Mouse (Mus musculus) bone marrow, adult 2 months (tissue): ENCODE data around the gene Aim2. TPM values are rescaled to one million over a fixed set of nuclear protein-coding genes. Genes with fewer than 3 reads are reported as not detected.

Experiments
- H3K27ac ChIP-seq: fragments of 200-500 bp; 2 replicates; pipeline ENCODE4 v1.5.1; 2012; ENCODE audit warnings: low read depth, mild to moderate bottlenecking, control low read depth, inconsistent platforms, low read length; ENCODE audit not compliant: control insufficient read depth, poor library complexity, insufficient read depth
- H3K4me1 ChIP-seq: fragments of 200-500 bp; 2 replicates; pipeline ENCODE4 v1.6.1; 2011; ENCODE audit warnings: low read length; ENCODE audit not compliant: control insufficient read depth, insufficient read depth
- H3K4me3 ChIP-seq: fragments of 200-500 bp; replicated peaks from 2 replicates; pipeline ENCODE3; 2011; ENCODE audit warnings: mild to moderate bottlenecking, low read depth, low read length, control low read depth; ENCODE audit not compliant: control insufficient read depth
- CTCF ChIP-seq: fragments of 200-500 bp; IDR thresholded peaks from 2 replicates; pipeline ENCODE4 v1.5.1; 2011; ENCODE audit warnings: low read length, control low read depth; ENCODE audit not compliant: control insufficient read depth, insufficient read depth
- POLR2A ChIP-seq: fragments of 200-500 bp; IDR thresholded peaks from 2 replicates; pipeline ENCODE4 v1.6.1; 2011; ENCODE audit warnings: low read depth, mild to moderate bottlenecking, control low read depth, low read length, borderline replicate concordance; ENCODE audit not compliant: control insufficient read depth
- WGBS: fragments of 180-500 bp; shearing (Covaris S2); methylation state at CpG from one replicate; pipeline ENCODE4 v1.1.7; 2018; 5-methylcytosine and 5-hydroxymethylcytosine counted together
- polyA plus RNA-seq: library from polyadenylated mRNA; stranded (reverse); fragments of >200 nt; gene quantifications from 2 replicates; pipeline ENCODE4 v1.2.4, GENCODE M21; 2011; ENCODE audit warnings: low replicate concordance; ENCODE audit not compliant: missing spikeins, insufficient read depth, insufficient read length

Gene Aim2
- polyA plus RNA-seq, 1 experiment: 29.2 TPM

DNA sequence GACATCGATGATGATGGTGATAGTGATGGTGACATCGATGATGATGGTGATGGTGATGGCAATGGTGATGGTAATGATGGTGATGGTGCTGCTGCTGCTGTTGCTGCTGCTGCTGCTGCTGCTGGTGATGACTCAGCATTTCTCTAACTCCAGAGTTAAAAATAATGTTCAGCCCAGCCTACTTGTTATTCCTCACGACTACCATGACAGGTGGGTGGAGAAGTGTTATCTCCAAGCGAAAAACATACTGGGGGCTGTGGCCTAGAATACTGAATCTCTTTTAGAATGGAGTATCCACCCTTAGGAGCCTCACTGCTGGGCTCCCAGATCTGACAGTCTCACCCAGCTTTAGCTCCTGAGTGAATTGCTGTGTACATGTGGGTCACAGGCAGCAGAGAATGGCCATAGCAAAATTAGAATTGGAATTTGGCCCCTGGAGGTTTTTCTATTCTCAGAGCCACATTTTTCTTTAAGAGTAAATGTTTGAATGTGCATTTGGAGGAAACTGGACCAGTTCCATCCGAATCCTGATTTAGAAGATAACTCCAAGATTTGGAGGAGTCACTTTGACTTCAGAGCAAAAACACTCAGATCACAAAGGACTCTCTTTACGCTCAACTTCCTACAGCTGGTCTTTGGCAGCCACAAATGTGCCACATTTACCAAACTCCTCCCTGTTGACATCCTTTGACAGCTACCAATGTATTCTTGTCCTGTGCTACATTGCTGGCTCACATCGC lies 4.6 kb downstream of the Aim2 start:
- TF ChIP-seq CTCF (no peak), POLR2A (no peak)
- no peak overlapping the region for H3K4me3 ChIP-seq
- no peaks in the 10 kb centered on the region; the same call in 1 of the 2 replicates for H3K4me1 ChIP-seq
- WGBS: 54% methylated on average over 7 of the region's 7 CpGs
- H3K27ac ChIP-seq: no peak overlapping the region

GRCm38 (mm10) chr1:173356699-173357098 lies 6.0 kb downstream of the Aim2 start:
- Histone ChIP-seq H3K4me1 (no peaks in the 10 kb centered on the region; the same call in 1 of the 2 replicates), H3K27ac (no peak overlapping the region), H3K4me3 (no peak overlapping the region)
- WGBS: 87% methylated on average over 2 of the region's 2 CpGs
- TF ChIP-seq POLR2A: no peak

GRCm38 (mm10) chr1:173357799-173358198 lies 7.1 kb downstream of the Aim2 start:
- no peaks in the 10 kb centered on the region; the same call in 1 of the 2 replicates for H3K4me1 ChIP-seq
- 40% methylated on average over 4 of the region's 4 CpGs for WGBS
- H3K27ac ChIP-seq: no peak overlapping the region
- TF ChIP-seq POLR2A (no peak), CTCF (no peak)
- no peak overlapping the region for H3K4me3 ChIP-seq

GRCm38 (mm10) chr1:173359590-173360290 lies 9.1 kb downstream of the Aim2 start:
- TF ChIP-seq CTCF (no peak), POLR2A (no peak)
- Histone ChIP-seq H3K4me3 (no peak overlapping the region), H3K27ac (no peak overlapping the region), H3K4me1 (no peaks in the 10 kb centered on the region; the same call in 1 of the 2 replicates)
- 78% methylated on average over 4 of the region's 4 CpGs for WGBS

DNA sequence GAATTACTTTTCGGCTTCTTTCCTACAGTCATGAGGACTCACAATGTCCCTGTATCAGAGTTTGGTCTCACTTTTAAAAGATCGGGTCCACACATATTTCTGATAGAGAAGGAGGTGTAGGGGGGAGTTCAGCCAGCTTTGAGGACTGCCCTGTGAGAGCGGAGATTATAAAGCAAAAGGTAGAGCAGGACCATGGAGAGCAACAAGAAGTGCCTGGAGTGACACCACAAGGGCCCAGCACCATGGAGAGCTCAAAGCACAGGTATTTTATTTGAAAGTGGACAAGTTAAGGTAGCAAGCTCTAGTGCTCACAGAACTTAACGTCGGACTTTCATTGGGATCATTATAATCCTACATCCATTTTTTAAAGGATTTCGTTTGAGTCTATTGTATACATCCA lies 11.0 kb downstream of the Aim2 start:
- no peaks in the 10 kb centered on the region for H3K4me1 ChIP-seq
- no peak for TF ChIP-seq CTCF
- TF ChIP-seq POLR2A: no peak
- no peak overlapping the region for H3K27ac ChIP-seq
- 27% methylated on average over 6 of the region's 6 CpGs for WGBS
- no peak overlapping the region for H3K4me3 ChIP-seq

DNA sequence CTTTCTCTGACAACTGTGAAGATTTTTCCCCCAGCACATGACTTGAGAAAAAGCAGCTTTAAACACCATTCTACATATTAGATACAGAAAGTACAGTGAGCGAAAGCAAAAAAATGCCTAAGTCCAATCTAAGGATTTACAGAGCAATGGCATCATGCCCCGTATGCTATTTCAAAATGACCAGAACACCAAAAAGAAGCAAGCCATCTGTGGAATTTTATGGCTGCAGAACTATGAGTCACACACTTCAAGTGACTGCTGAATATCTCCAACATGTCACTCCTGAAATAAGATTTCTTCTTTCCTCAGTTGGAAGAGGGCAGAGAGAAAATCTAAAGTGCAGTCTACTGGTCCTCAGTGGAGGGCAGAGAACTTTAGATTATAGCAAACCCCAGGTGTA lies 12.8 kb downstream of the Aim2 start:
- Histone ChIP-seq H3K27ac (no peak overlapping the region), H3K4me1 (peaks cover 1% of the 10 kb centered on the region; the same call in 1 of the 2 replicates), H3K4me3 (no peak overlapping the region)
- 83% methylated on average over 2 of the region's 2 CpGs for WGBS
- TF ChIP-seq CTCF (no peak), POLR2A (no peak)

DNA sequence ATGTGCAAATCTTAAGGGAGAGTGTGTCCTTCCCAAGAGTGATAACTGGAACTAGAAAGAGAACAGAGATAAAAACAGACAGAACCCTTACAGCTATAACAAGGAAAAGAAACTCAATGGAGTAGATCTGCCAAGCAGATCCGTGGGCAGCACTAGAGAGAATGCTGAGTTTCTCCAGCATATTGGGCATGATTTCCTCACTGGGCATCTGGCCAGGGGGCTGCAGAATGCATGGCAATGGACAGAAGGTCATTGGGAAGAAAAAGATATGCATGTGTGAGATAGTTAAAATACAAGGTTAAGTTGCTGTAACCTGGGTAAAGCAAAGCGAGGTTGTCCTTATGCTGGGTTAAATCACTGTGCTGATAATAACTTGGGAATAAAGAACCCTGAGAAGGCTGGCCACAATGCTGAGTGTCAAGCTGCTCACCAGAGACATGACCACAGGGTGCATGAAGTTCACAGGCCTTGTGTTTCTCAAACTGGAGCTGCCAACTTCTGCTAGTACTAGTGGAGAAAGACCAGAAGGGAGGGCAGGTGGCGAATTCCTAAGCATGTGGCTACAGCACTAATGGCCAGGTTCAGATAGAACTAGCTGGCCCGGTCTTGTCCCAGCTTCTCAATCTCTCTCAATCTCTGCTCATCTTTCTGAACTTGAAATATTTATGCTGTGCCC lies 13.6 kb downstream of the Aim2 start:
- WGBS: 78% methylated on average over 4 of the region's 4 CpGs
- peaks cover 1% of the 10 kb centered on the region; the same call in 1 of the 2 replicates for H3K4me1 ChIP-seq
- no peak overlapping the region for H3K27ac ChIP-seq
- TF ChIP-seq CTCF (no peak), POLR2A (no peak)
- no peak overlapping the region for H3K4me3 ChIP-seq

DNA sequence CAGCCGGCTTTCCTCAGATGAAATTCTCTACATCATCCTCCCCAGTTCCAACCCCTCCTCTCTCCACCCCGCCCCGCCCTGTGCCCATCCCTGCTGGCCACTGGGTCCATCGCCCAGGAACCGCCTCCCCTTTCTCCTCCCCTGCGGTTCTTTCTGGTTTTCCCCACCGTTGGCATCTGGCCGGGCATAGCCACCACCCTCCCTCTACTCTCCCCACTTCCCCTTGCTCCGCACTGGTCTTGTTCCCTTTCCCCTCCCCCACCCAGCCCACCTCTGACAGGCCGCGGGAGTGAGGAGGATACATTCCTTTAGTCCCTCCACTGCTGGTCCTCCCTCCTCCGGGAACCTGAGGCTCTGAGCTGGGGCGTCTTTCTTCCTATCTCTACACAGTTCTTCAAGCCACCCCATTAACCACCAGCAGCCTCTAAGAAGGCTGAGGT lies 15.3 kb downstream of the Aim2 start:
- no peak for TF ChIP-seq POLR2A
- no peak for TF ChIP-seq CTCF
- Histone ChIP-seq H3K4me3 (no peak overlapping the region), H3K4me1 (peaks cover 1% of the 10 kb centered on the region; the same call in 1 of the 2 replicates), H3K27ac (no peak overlapping the region)
- under 1% methylated on average over 13 of the region's 13 CpGs for WGBS
